Mouse (Mus musculus): ENCODE results near the gene Phyhipl. TPM values are rescaled to one million over a fixed set of nuclear protein-coding genes. Genes with fewer than 3 reads are reported as not detected.

Gene Phyhipl
- total and polyA plus RNA-seq, 2 experiments from 2014 or later = 35.4 to 229 TPM

- no peaks in the 10 kb centered on the region for H3K4me1 ChIP-seq (ENCODE audit: insufficient read depth)
- no peaks in the 10 kb centered on the region for H3K9me3 ChIP-seq (ENCODE audit: low read length)
- peak; percentile 32 for DNase-seq
- H3K4me2 ChIP-seq (ENCODE audit: low read depth) = no peak overlapping the region
- H3K36me3 ChIP-seq (ENCODE audit: insufficient read depth) = no peaks in the 10 kb centered on the region
- no peak for TF ChIP-seq CTCF (IDR thresholded peaks at IDR 0.05; ENCODE audit: low read depth)
- peak; percentile 25; the same call in 1 of the 2 replicates for ATAC-seq
- H3K9ac ChIP-seq = no peak overlapping the region
- no peaks in the 10 kb centered on the region for H3K27me3 ChIP-seq (ENCODE audit: insufficient read depth, low read length)
- no peak overlapping the region for H3K4me3 ChIP-seq (ENCODE audit: low read depth, low read length)
- WGBS = 27% methylated on average over 16 of the region's 16 CpGs
- no peak overlapping the region for H3K27ac ChIP-seq (ENCODE audit: low read depth, low read length)
These were observed 3.8 kb downstream of the Phyhipl start for GRCm38 (mm10) chr10:70651769-70652648.

- peak; percentile 56 for DNase-seq
- H3K36me3 ChIP-seq (ENCODE audit: insufficient read depth) = no peaks in the 10 kb centered on the region
- H3K4me1 ChIP-seq (ENCODE audit: insufficient read depth) = no peaks in the 10 kb centered on the region
- H3K4me3 ChIP-seq (ENCODE audit: low read depth, low read length) = no peak overlapping the region
- no peak for TF ChIP-seq CTCF (IDR thresholded peaks at IDR 0.05; ENCODE audit: low read depth)
- no peaks in the 10 kb centered on the region for H3K27me3 ChIP-seq (ENCODE audit: insufficient read depth, low read length)
- peak; percentile 75 for ATAC-seq
- peak overlapping the region; percentile 21; the same call in 1 of the 2 replicates for H3K4me2 ChIP-seq (ENCODE audit: low read depth)
- peak overlapping the region; percentile 69; the same call in 1 of the 2 replicates for H3K27ac ChIP-seq (ENCODE audit: low read depth, low read length)
- WGBS = 21% methylated on average over 5 of the region's 5 CpGs
- no peak overlapping the region for H3K9ac ChIP-seq
- H3K9me3 ChIP-seq (ENCODE audit: low read length) = no peaks in the 10 kb centered on the region
These were observed 6.9 kb downstream of the Phyhipl start for GRCm38 (mm10) chr10:70648831-70649230.

DNA sequence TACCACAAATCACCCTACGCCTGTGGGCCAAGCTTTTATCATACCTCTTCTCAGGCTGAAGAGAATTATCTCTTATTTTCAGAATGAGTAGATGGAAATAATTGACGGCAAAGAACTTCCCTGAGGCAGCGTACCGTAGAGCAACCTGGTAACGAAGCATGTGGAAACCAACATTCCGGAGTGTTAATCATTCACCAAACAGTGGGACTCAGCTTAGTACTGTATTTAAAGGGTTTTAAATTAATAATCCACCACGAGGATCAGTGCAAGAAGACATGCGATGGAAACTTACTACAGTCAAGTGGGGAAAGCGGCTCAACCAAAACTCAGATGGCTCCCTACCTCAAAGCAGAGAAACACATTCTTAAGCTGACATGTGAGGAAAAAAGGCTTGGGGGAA lies 12.6 kb downstream of the Phyhipl start:
- no peak overlapping the region for H3K4me3 ChIP-seq (ENCODE audit: low read depth, low read length)
- no peak overlapping the region for H3K4me2 ChIP-seq (ENCODE audit: low read depth)
- H3K9ac ChIP-seq = no peak overlapping the region
- no peaks in the 10 kb centered on the region for H3K36me3 ChIP-seq (ENCODE audit: insufficient read depth)
- no peak overlapping the region for H3K27ac ChIP-seq (ENCODE audit: low read depth, low read length)
- H3K27me3 ChIP-seq (ENCODE audit: insufficient read depth, low read length) = no peaks in the 10 kb centered on the region
- no peaks in the 10 kb centered on the region for H3K9me3 ChIP-seq (ENCODE audit: low read length)
- TF ChIP-seq CTCF (IDR thresholded peaks at IDR 0.05; ENCODE audit: low read depth) = no peak
- ATAC-seq (no peak), DNase-seq (no peak)
- peaks cover 7% of the 10 kb centered on the region; the same call in 1 of the 2 replicates for H3K4me1 ChIP-seq (ENCODE audit: insufficient read depth)
- 65% methylated on average over 9 of the region's 9 CpGs for WGBS

DNA sequence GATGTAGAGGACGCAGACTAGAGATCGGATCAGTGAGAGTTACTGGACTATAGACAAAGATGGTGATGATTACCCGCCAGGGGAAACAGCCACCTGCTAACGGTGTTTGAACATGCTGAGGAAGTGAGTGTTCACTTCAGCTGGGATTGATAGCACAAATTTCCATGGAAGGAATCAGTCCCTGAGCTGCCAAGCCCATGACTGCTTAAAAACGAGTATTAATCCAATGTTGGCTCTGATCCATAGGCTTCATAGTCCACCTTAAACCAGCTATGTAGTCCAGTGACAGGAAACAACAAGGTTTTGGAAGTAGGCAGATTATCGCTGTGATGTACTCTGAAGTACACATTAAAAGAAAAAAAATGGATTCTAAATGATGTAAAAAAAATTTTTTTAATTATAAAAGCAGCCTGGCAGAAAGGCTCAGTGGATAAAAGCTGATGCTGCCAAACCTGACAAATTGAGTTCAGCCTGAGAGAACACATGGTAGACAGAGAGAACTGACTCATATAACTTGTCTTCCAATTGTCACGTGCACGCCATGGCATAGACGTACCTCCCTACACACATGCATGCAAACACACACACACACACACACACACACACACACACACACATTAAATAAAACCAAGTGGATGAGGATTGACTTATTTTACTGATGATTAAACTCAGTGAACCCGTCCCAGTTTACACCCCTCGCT lies 14.7 kb downstream of the Phyhipl start:
- H3K27ac ChIP-seq (ENCODE audit: low read depth, low read length) = 0 out of 2 replicates have a peak overlapping the region, but pooled peaks have one; percentile 22
- peaks cover 7% of the 10 kb centered on the region; the same call in 1 of the 2 replicates for H3K4me1 ChIP-seq (ENCODE audit: insufficient read depth)
- no peaks in the 10 kb centered on the region for H3K36me3 ChIP-seq (ENCODE audit: insufficient read depth)
- no peak for TF ChIP-seq CTCF (IDR thresholded peaks at IDR 0.05; ENCODE audit: low read depth)
- H3K9me3 ChIP-seq (ENCODE audit: low read length) = no peaks in the 10 kb centered on the region
- no peak overlapping the region for H3K9ac ChIP-seq
- H3K4me3 ChIP-seq (ENCODE audit: low read depth, low read length) = no peak overlapping the region
- WGBS = 49% methylated on average over 11 of the region's 11 CpGs
- DNase-seq = peak; percentile 49
- ATAC-seq = peak; percentile 79; the same call in 1 of the 2 replicates
- H3K4me2 ChIP-seq (ENCODE audit: low read depth) = no peak overlapping the region
- no peaks in the 10 kb centered on the region for H3K27me3 ChIP-seq (ENCODE audit: insufficient read depth, low read length)

- DNase-seq = peak; percentile 45
These were observed 15.6 kb downstream of the Phyhipl start for GRCm38 (mm10) chr10:70640075-70640737.

DNA sequence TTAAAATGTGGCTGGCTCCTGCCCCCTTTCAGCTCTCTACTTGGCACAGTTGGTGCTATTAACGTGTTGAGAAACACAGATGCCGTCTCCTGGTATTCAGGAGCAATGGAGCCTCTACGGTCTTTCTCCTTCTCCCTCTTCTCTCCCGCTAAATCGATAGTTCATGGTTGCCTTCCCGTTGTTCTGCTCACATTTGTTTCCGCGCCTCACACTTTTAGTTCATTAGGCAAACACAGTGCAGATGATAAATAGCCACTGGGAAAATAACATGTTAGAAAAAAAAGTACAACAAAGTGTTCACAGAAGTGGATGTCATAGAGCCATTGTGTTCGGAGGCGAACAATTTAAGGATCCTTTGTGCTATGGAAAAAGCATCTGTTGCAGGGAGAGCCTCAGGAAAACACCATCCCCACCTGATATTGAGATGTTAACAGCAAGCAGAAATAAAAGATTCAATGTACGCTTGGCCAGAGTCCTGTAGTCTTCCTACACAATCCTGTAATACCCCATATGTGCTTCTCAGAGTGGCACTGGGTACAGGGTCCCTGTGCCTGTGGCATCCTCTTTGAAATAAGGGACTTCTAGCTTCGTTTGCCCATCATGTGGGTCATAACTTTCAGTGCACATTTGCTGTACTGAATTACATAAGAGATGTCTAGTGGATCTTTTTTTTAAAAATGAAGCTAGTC lies 18.0 kb downstream of the Phyhipl start:
- TF ChIP-seq CTCF (IDR thresholded peaks at IDR 0.05; ENCODE audit: low read depth) = no peak
- Histone ChIP-seq H3K4me1 (ENCODE audit: insufficient read depth) (peaks cover 7% of the 10 kb centered on the region; the same call in 1 of the 2 replicates), H3K27ac (ENCODE audit: low read depth, low read length) (no peak overlapping the region), H3K4me2 (ENCODE audit: low read depth) (no peak overlapping the region), H3K9ac (no peak overlapping the region), H3K4me3 (ENCODE audit: low read depth, low read length) (no peak overlapping the region), H3K36me3 (ENCODE audit: insufficient read depth) (no peaks in the 10 kb centered on the region), H3K9me3 (ENCODE audit: low read length) (no peaks in the 10 kb centered on the region), H3K27me3 (ENCODE audit: insufficient read depth, low read length) (no peaks in the 10 kb centered on the region)
- ATAC-seq (no peak), DNase-seq (no peak)
- 22% methylated on average over 12 of the region's 12 CpGs for WGBS

More at GRCm38 (mm10) chr10:70640075-70640737, 15.6 kb downstream of the Phyhipl start:
- H3K27ac ChIP-seq (ENCODE audit: low read depth, low read length) = 0 out of 2 replicates have a peak overlapping the region, but pooled peaks have one; percentile 22
- no peaks in the 10 kb centered on the region for H3K9me3 ChIP-seq (ENCODE audit: low read length)
- H3K9ac ChIP-seq = no peak overlapping the region
- peaks cover 7% of the 10 kb centered on the region; the same call in 1 of the 2 replicates for H3K4me1 ChIP-seq (ENCODE audit: insufficient read depth)
- TF ChIP-seq CTCF (IDR thresholded peaks at IDR 0.05; ENCODE audit: low read depth) = no peak
- H3K4me3 ChIP-seq (ENCODE audit: low read depth, low read length) = no peak overlapping the region
- H3K27me3 ChIP-seq (ENCODE audit: insufficient read depth, low read length) = no peaks in the 10 kb centered on the region
- H3K4me2 ChIP-seq (ENCODE audit: low read depth) = no peak overlapping the region
- no peaks in the 10 kb centered on the region for H3K36me3 ChIP-seq (ENCODE audit: insufficient read depth)
- peak; percentile 82 for ATAC-seq
- WGBS = 23% methylated on average over 17 of the region's 17 CpGs
